Mouse (Mus musculus): ENCODE measurements around the gene Papola. TPM values are rescaled to one million over a fixed set of nuclear protein-coding genes. Genes with fewer than 3 reads are reported as not detected.

The Papola gene
- polyA plus RNA-seq, 1 experiment from 2014 or later = 159 TPM

GRCm38 (mm10) chr12:105876521-105876920 lies 92.0 kb downstream of the Papola start:
- no peak overlapping the region for H3K4me2 ChIP-seq (ENCODE audit: low read depth, low read length)
- no peaks in the 10 kb centered on the region for H3K27me3 ChIP-seq (replicated peaks; ENCODE audit: control insufficient read depth, insufficient read depth, low read length)
- H3K9ac ChIP-seq (ENCODE audit: low read depth, low read length) = no peak overlapping the region
- H3K4me1 ChIP-seq (ENCODE audit: control insufficient read depth, insufficient read depth, low read length) = no peaks in the 10 kb centered on the region
- H3K9me3 ChIP-seq (ENCODE audit: control insufficient read depth, low read length) = peaks cover 6% of the 10 kb centered on the region; the same call in 1 of the 2 replicates
- peak; percentile 15 for DNase-seq (ENCODE audit: low spot score)
- H3K27ac ChIP-seq (replicated peaks; ENCODE audit: low read depth, low read length) = no peak overlapping the region
- no peak for ATAC-seq (ENCODE audit: low read depth)
- 54% methylated on average over 11 of the region's 11 CpGs for WGBS
- no peaks in the 10 kb centered on the region for H3K36me3 ChIP-seq (ENCODE audit: control insufficient read depth, insufficient read depth, low read length)
- H3K4me3 ChIP-seq (ENCODE audit: low read depth, low read length) = no peak overlapping the region

- Histone ChIP-seq H3K36me3 (ENCODE audit: control insufficient read depth, insufficient read depth, low read length) (no peaks in the 10 kb centered on the region), H3K27ac (replicated peaks; ENCODE audit: low read depth, low read length) (no peak overlapping the region), H3K9me3 (ENCODE audit: control insufficient read depth, low read length) (peaks cover 6% of the 10 kb centered on the region; the same call in 1 of the 2 replicates), H3K4me1 (ENCODE audit: control insufficient read depth, insufficient read depth, low read length) (no peaks in the 10 kb centered on the region), H3K4me3 (ENCODE audit: low read depth, low read length) (no peak overlapping the region), H3K27me3 (replicated peaks; ENCODE audit: control insufficient read depth, insufficient read depth, low read length) (no peaks in the 10 kb centered on the region), H3K4me2 (ENCODE audit: low read depth, low read length) (no peak overlapping the region), H3K9ac (ENCODE audit: low read depth, low read length) (no peak overlapping the region)
- ATAC-seq (ENCODE audit: low read depth) (no peak), DNase-seq (ENCODE audit: low spot score) (no peak)
- 69% methylated on average over 13 of the region's 13 CpGs for WGBS
Observed at GRCm38 (mm10) chr12:105876931-105877330, 92.4 kb downstream of the Papola start.

- no peak for DNase-seq (ENCODE audit: low spot score)
- 92% methylated on average over 3 of the region's 5 CpGs for WGBS
Observed at GRCm38 (mm10) chr12:105878746-105879145, 94.3 kb downstream of the Papola start.

GRCm38 (mm10) chr12:105883799-105884514 lies 99.5 kb downstream of the Papola start:
- WGBS = 79% methylated on average over 12 of the region's 12 CpGs
- no peak for ATAC-seq (ENCODE audit: low read depth)

More at GRCm38 (mm10) chr12:105878746-105879145, 94.3 kb downstream of the Papola start:
- Histone ChIP-seq H3K27ac (replicated peaks; ENCODE audit: low read depth, low read length) (no peak overlapping the region), H3K36me3 (ENCODE audit: control insufficient read depth, insufficient read depth, low read length) (no peaks in the 10 kb centered on the region), H3K27me3 (replicated peaks; ENCODE audit: control insufficient read depth, insufficient read depth, low read length) (no peaks in the 10 kb centered on the region), H3K4me2 (ENCODE audit: low read depth, low read length) (no peak overlapping the region), H3K9me3 (ENCODE audit: control insufficient read depth, low read length) (peaks cover 6% of the 10 kb centered on the region; the same call in 1 of the 2 replicates), H3K4me3 (ENCODE audit: low read depth, low read length) (no peak overlapping the region), H3K4me1 (ENCODE audit: control insufficient read depth, insufficient read depth, low read length) (no peaks in the 10 kb centered on the region), H3K9ac (ENCODE audit: low read depth, low read length) (no peak overlapping the region)
- ATAC-seq (ENCODE audit: low read depth) = no peak

GRCm38 (mm10) chr12:105884515-105885323 lies 100.2 kb downstream of the Papola start:
- H3K4me1 ChIP-seq (ENCODE audit: control insufficient read depth, insufficient read depth, low read length) = no peaks in the 10 kb centered on the region
- ATAC-seq (ENCODE audit: low read depth) = no peak
- no peak overlapping the region for H3K9ac ChIP-seq (ENCODE audit: low read depth, low read length)
- H3K27me3 ChIP-seq (replicated peaks; ENCODE audit: control insufficient read depth, insufficient read depth, low read length) = no peaks in the 10 kb centered on the region
- H3K9me3 ChIP-seq (ENCODE audit: control insufficient read depth, low read length) = no peaks in the 10 kb centered on the region
- no peak overlapping the region for H3K4me2 ChIP-seq (ENCODE audit: low read depth, low read length)
- H3K27ac ChIP-seq (replicated peaks; ENCODE audit: low read depth, low read length) = no peak overlapping the region
- WGBS = 42% methylated on average over 22 of the region's 22 CpGs
- no peak for DNase-seq (ENCODE audit: low spot score)
- no peaks in the 10 kb centered on the region for H3K36me3 ChIP-seq (ENCODE audit: control insufficient read depth, insufficient read depth, low read length)
- no peak overlapping the region for H3K4me3 ChIP-seq (ENCODE audit: low read depth, low read length)

More at GRCm38 (mm10) chr12:105883799-105884514, 99.5 kb downstream of the Papola start:
- Histone ChIP-seq H3K36me3 (ENCODE audit: control insufficient read depth, insufficient read depth, low read length) (no peaks in the 10 kb centered on the region), H3K4me3 (ENCODE audit: low read depth, low read length) (no peak overlapping the region), H3K27me3 (replicated peaks; ENCODE audit: control insufficient read depth, insufficient read depth, low read length) (no peaks in the 10 kb centered on the region), H3K9ac (ENCODE audit: low read depth, low read length) (no peak overlapping the region), H3K4me1 (ENCODE audit: control insufficient read depth, insufficient read depth, low read length) (no peaks in the 10 kb centered on the region), H3K27ac (replicated peaks; ENCODE audit: low read depth, low read length) (no peak overlapping the region), H3K9me3 (ENCODE audit: control insufficient read depth, low read length) (peaks cover 6% of the 10 kb centered on the region; the same call in 1 of the 2 replicates), H3K4me2 (ENCODE audit: low read depth, low read length) (no peak overlapping the region)
- no peak for DNase-seq (ENCODE audit: low spot score)

Small RNAs within 50 kb of the gene (microRNA-seq; reads per million reads assigned to microRNA genes)
- gene Gm22120 (ENCODE audit: borderline number of aligned reads) = 0.66 reads per million

Other genes starting within 250 kb of the Papola start
- 1.0 and 1.4 TPM in 2 replicates for gene Bdkrb2, start 221.5 kb upstream of the Papola start, polyA plus RNA-seq (2014; fragmentation: Nextera tagmentation; extraction: Ambion mirVana)
- 0.17 TPM in 1 of 2 replicates, not detected in the other for gene Bdkrb1, start 181.6 kb upstream of the Papola start, polyA plus RNA-seq (2014; fragmentation: Nextera tagmentation; extraction: Ambion mirVana)
- 27.9 and 29.7 TPM in 2 replicates for gene Gskip, start 99.9 kb upstream of the Papola start, polyA plus RNA-seq (2014; fragmentation: Nextera tagmentation; extraction: Ambion mirVana)
- 16.5 and 17.5 TPM in 2 replicates for gene Atg2b, start 99.5 kb upstream of the Papola start, polyA plus RNA-seq (2014; fragmentation: Nextera tagmentation; extraction: Ambion mirVana)
- gene Ak7, start 78.7 kb upstream of the Papola start, polyA plus RNA-seq (2014; fragmentation: Nextera tagmentation; extraction: Ambion mirVana) = 0.29 and 1.3 TPM in 2 replicates
- gene Vrk1, start 225.5 kb downstream of the Papola start, polyA plus RNA-seq (2014; fragmentation: Nextera tagmentation; extraction: Ambion mirVana) = 44.2 and 54.7 TPM in 2 replicates

All from embryonic facial prominence, embryonic 14.5 days (tissue).